Mouse (Mus musculus) gastrocnemius, postnatal 14 days (tissue): ENCODE measurements around the gene Thada. TPM values are rescaled to one million over a fixed set of nuclear protein-coding genes. Genes with fewer than 3 reads are reported as not detected.

Experiments used
- DNase-seq: peaks from one replicate; pipeline ENCODE4 v3.0.0; 2021; ENCODE audit warnings: mixed read lengths
- intact Hi-C: fragments of 180-260 bp; cut with DNase I; formaldehyde crosslinking; loops from one replicate; pipeline ENCODE4 v1.15.1; 2025; ENCODE audit warnings: low total_unique reads
- total RNA-seq, 2 experiments: library from RNA; stranded (reverse); gene quantifications; 2 replicates each; pipeline ENCODE4 v1.2.3; 2021

Gene Thada
- total RNA-seq, 2 experiments from 2014 or later: 5.1 to 5.5 TPM

DNA sequence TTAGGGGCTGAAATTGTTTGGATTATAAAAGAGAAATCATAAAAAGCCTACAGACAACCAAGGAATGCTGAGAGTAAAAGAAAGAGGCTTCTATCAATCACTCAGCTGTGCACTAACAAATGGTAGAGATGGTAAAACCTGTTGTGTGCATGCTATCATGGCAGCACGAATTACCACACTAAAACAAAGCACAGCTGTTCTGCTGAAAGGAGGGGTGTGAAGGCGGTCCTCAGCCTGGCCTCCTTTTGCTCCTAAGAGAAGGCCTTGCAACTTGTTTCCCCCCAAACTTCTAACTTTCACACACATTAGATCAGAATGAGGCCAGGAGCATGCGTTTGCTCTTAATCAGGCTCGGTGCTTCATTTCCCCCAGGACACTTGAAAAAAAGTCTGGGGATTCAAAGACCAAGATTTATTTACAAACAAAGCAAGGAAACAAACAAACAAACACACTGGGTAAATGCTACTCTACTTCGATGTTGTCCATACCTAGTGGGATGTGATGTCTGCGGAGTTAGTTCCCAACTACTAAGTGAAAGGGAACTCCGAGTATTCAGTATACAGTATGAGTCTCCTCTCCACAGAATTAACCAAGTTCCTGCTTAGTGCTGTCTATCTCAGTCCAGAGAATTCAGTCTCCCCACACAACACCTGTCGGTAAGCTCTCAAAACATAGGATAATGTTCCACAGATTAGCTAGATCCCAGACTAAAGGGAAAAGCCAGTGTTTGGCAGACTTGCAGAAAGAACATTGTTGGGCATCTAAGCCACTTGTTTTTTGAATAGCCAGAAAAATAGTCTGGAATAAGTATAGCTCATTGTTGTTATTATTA, 109.7 kb downstream of the Thada start:
- intact Hi-C loops: no loop called here

DNA sequence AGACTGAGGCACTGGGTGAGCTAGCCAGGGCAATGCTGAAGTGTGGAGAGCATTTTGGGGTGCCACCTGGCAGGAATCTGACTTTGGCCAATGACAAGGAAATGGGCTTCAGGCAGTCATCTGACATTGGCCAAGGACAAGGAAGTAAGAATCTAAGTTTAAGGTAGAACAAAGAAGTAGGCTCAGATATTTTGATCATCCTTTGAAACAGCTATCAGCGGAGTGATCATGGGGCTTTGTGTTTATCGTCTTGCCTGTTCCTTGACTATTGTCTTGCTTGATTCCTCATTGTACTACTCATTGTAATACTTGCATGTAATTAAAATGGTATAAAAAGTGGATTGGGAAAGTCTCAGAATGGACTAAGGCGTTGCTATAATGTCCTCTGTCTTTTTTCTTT, 111.0 kb downstream of the Thada start:
- DNase-seq: no peak
- intact Hi-C loops: no loop called here

More for the DNA sequence above, 109.7 kb downstream of the Thada start:
- DNase-seq: no peak

- DNase-seq: no peak
- intact Hi-C loops: no loop called here
These were observed 112.1 kb downstream of the Thada start for GRCm38 (mm10) chr17:84353902-84354311.

DNA sequence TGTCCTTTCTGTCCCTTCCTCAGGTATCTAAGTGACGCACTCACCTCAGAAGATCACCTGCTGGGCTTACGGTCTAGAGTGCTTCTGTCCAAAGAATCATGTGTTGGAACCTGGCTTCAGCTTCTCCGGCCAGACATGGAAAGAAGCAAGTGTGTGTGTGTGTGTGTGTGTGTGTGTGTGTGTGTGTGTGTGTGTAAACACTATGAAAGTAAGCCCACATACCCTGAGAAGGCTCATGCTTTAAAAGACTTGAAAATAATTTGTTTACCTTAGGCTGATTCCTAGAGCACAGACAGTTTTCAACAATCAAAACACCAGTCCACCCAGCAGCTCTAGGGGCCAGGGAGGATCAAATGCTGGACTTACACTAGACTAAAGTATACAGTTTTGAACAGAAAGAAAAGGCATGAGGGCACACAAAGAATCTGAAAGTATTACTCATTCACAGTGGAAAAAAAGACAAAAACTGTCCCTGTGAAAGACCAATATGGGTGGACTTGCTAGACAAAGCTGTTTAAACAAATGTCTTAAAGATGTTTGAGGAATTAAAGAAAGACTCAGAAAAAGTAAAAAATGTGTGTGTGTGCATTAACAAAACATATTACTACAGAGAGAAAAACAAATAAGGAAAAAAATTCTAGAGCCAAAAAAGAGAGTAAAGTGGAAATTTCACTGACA, 112.6 kb downstream of the Thada start:
- intact Hi-C loops: no loop called here
- no peak for DNase-seq

DNA sequence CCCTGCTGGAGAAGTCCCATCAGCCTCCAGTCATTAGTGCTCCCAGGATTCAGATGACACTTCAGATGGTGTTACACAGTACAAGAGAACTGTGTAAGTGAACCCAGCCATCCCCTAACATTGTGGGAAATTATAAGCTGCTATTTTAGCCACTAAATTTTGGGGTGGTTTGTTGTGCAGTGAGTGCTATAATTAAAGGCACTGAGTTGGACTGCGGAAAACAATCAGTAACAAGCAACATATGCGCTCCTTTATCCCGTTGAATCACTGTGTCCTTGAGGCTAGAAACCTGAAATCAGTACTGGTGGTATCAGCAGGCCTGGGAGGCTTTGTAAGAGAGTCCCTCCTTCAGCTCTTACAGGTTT, 113.2 kb downstream of the Thada start:
- intact Hi-C loops: no loop called here
- no peak for DNase-seq

DNA sequence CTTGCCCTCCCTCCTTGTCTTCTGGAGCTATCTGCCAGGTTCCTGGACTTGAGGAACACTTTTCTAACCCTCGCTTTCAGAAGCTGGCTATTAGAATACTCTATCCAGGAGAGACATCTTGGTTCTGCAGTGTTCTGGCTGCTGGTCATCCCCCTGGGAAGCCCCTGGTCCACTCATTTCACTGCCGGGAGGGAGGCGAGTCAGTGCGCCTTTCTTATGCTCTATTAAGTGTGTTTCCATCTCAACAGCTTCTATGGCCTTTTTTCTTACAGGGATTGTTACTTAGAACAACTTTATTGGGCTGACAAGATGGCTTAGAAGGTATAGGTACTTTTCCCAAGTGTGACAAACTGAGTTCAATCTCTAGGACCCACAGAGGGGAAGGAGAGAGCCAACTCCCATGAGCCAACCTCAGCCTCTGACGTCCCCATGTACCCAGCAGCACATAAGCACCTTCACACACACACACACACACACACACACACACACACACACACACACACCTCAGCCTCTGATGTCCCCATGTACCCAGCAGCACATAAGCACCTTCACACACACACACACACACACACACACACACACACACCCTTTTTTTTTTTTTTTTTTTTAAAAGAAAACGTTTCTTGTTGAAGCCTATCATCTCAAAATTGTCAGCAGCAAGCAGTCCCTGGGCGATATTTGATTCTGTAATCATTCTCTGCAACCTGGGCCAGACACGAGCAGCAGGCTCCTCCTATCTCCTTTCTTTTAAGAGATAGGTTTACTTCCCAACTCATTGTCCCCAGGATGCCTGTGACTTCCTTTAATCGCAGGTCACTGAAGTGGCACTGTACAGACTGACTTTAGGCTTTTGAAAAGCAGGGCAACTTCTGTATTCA, 113.9 kb downstream of the Thada start:
- intact Hi-C loops: no loop called here

DNA sequence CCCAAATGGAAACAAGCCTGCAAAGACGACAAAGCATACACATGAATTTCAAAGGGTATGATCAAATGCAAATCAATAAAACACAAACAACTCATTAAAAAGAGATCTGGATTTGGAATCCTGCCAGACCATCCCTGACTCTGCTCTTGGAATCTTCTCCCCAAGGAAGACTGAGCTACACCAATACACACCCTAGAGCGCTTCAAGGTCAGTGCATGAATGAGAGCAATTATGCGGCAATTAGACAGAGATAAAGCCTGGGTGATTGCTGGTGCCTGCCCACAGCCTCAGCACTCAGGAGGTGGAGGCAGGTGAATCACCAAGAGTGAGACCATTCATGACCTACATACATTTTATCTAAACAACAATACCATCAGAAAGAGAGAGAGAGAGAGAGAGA, 114.7 kb downstream of the Thada start:
- no peak for DNase-seq
- intact Hi-C loops: no loop called here

More for the DNA sequence above, 113.9 kb downstream of the Thada start:
- no peak for DNase-seq

DNA sequence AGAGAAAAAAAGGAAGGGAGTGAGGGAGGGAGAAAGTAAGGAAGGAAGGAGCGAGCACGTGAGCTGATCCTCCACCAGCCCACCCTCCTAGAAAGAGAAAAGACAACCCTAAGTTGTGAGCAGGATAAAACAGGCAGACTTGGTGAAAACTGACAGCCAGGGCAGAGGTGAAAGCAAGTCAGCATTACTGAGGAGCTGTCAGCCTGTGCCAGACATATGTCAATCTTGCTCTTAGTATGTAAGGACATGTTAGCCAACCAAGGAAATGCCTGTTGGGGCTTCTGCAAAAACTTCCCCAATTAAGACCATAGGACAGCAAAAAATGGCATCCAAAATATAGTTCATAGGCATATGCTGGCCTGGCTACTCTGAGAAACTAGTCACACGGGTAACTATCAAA, 117.1 kb downstream of the Thada start:
- DNase-seq: no peak
- intact Hi-C loops: no loop called here

DNA sequence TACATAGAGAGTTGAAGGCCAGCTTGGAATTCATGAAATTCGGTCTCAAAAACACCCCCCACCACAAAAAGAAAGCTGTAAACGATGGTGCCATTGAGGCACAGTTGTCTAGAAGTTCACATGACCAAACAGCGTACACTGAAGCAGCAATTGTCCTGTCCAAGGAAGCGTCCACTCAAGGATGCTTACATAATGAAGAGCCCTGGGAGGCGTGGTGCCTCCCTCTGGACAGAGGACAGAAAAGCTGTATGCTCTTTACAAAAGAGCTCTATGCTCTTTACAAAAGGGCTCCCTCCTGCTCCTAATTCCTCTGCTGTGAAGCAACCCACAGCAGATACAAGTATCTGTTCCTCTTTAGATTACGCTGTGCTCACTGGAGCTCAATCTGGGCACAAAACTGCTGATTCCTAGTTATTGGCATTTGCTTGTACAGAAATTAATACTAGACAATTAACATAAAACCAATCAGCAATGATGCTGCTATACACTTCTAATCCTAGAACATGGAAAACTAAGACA, 123.6 kb downstream of the Thada start:
- intact Hi-C loops: no loop called here
- no peak for DNase-seq

- intact Hi-C loops: no loop called here
- DNase-seq: no peak
These were observed 124.3 kb downstream of the Thada start for GRCm38 (mm10) chr17:84341686-84342085.

- DNase-seq: no peak
- intact Hi-C loops: no loop called here
These were observed 125.4 kb downstream of the Thada start for GRCm38 (mm10) chr17:84340574-84340973.

DNA sequence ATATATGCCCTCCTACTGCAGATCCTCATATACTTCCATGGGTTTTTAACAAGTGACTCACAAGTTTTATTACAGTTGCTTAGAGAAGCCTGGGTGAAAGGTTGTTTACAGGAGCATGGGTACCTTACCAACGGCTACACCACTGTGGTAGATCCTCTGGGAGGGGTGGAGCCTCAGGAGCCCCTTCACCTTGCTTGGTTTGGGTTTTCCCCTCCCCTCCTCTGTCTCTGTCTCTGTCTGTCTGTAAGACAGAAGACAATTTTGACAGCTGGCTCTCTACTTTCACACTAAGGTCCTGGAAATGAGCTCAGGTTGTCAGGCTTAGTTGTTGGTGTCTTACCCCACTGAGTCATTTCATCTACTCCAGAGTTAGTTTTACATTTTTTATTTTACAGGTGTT, 130.0 kb downstream of the Thada start:
- no peak for DNase-seq

DNA sequence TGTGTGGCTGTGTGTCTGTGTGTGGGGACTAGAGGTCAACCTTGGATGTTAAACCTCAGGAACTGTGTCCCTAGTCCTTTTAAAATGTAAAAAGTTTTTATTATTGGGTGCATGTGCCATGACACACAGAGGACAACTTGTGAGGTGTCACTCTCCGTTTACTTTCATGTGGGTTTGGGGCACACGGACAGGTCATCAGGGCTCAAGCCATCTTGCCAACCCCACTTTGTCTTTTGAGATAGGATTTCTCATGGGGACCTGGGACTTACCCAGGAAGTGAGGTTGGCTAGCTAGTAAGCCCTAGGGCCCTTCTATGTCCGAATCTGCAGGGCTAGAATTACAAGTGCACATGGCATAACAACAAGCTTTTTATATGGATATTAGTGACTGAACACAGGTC, 130.9 kb downstream of the Thada start:
- DNase-seq: no peak
- intact Hi-C loops: no loop called here

More for the DNA sequence above, 130.0 kb downstream of the Thada start:
- intact Hi-C loops: no loop called here

DNA sequence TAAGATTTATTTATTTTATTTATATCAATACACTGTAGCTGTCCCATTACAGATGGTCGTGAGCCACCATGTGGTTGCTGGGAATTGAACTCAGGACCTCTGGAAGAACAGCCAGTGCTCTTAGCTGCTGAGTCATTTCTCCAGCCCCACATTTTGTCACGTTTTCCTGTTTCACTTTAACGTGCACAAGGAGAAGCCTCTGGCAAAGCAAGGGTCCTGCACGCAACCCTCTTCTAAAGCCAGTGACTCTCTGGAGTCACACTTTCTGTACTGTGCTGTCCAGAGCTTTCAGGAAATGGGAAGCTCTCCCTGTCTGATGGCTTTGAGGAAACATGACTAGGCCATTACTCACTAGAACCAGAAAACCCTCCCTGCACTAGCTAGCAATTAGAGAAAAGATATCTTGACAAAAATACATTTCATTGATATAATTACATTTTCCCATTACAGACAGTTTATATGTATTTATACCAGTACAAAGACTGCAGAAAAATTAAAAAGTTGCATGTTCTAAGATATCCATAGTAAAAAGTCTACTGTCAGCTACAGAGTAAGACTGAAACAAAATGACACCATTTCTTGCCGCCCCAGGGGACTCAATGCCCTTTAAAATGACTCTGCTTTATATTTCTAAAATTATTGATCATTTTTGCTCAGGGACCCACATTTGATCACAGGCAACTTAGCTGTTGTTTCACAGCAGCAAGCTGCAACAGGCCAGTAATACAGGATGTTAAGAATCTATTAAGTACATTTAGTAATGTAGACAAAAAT, 131.6 kb downstream of the Thada start:
- no peak for DNase-seq
- intact Hi-C loops: no loop called here

DNA sequence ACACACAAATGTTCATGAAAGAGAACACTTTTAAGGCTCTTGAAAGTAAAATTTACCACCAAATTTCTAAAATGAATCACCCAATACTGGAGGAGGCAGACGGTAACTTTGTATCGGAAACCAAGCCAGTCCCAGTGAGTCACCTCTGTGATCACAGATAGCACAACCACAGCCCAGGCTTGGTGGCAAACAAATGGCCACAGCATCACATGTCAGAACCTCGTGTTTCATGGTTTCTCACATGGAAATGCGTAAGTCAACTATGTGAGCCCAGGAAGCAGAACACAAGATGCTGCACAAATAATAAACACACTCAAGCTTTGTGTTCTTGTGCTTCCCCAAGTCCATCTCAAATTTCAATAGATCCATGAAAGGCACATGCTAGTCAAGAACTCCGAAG, 133.1 kb downstream of the Thada start:
- intact Hi-C loops: no loop called here
- DNase-seq: no peak

GRCm38 (mm10) chr17:84330986-84331385, 135.0 kb downstream of the Thada start:
- no peak for DNase-seq

GRCm38 (mm10) chr17:84330506-84330905, 135.5 kb downstream of the Thada start:
- intact Hi-C loops: no loop called here
- no peak for DNase-seq

More at GRCm38 (mm10) chr17:84330986-84331385, 135.0 kb downstream of the Thada start:
- intact Hi-C loops: no loop called here

DNA sequence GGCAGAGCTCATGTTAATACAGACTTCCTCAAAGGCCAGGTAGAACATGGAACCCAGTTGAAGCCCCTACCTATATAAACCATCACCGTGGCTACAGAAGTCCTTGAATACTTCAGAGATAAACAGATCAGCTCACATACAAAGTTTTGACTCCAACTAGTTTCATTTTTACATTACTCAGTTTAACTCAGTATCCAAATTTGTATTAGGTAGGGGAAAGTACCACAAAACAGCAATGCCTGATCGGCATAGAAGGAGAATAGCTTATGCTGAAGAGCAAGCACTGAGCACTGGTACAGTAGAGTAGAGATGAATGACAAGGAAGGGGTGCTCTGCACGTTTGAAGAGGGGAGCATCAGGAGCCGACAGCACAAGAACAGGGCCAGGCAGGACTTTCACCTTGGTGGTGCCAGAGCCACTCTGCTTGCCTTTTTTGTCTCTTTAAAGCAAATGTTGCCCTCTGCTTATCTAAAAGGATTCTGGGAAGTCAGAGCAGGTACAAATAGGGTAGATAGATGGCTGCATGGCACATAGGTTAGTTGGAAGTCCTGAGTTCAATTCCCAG, 136.0 kb downstream of the Thada start:
- intact Hi-C loops: no loop called here
- no peak for DNase-seq

GRCm38 (mm10) chr17:84328526-84328925, 137.5 kb downstream of the Thada start:
- intact Hi-C loops: no loop called here
- no peak for DNase-seq
